Mouse (Mus musculus) kidney, adult 2 months (tissue): ENCODE data around the gene Nmb.

ENCODE experiments used
- CTCF ChIP-seq: fragments of 200-500 bp; conservative IDR thresholded peaks from 2 replicates; pipeline ENCODE4 v1.5.1; 2011; ENCODE audit warnings: low read depth, mild to moderate bottlenecking, control low read depth, low read length, moderate library complexity, mixed read lengths; ENCODE audit not compliant: insufficient read depth, insufficient read length
- POLR2A ChIP-seq: fragments of 200-500 bp; IDR thresholded peaks from one replicate; pipeline ENCODE4 v1.6.1; 2011; ENCODE audit warnings: low read depth, low read length, control low read depth

GRCm38 (mm10) chr7:80853218-80853617 lies 51.7 kb downstream of the Nmb start:
- TF ChIP-seq CTCF (no peak), POLR2A (no peak)
